Mouse (Mus musculus): ENCODE results near the gene Uxs1. TPM values are rescaled to one million over a fixed set of nuclear protein-coding genes. Genes with fewer than 3 reads are reported as not detected.

The Uxs1 gene
- polyA plus RNA-seq, 2 experiments = 31.6 to 54.3 TPM

GRCm38 (mm10) chr1:43782680-43783079 lies 44.9 kb downstream of the Uxs1 start:
- ATAC-seq (ENCODE audit: low FRiP score, low read depth) (no peak), DNase-seq (ENCODE audit: low spot score) (no peak)
- H3K4me3 ChIP-seq (replicated peaks; ENCODE audit: low read length) = no peak overlapping the region
- H3K4me1 ChIP-seq (ENCODE audit: control insufficient read depth, insufficient read depth, low read length) = no peaks in the 10 kb centered on the region
- no peak overlapping the region for H3K27ac ChIP-seq (replicated peaks; ENCODE audit: low read depth, low read length)
- H3K9ac ChIP-seq (ENCODE audit: low read depth, low read length, severe bottlenecking) = no peak overlapping the region
- no peak overlapping the region for H3K4me2 ChIP-seq (replicated peaks; ENCODE audit: low read depth, low read length, severe bottlenecking)
- 95% methylated on average over 3 of the region's 3 CpGs for WGBS
- H3K27me3 ChIP-seq (ENCODE audit: control insufficient read depth, insufficient read depth, low read length) = no peaks in the 10 kb centered on the region
- no peaks in the 10 kb centered on the region for H3K9me3 ChIP-seq (ENCODE audit: control insufficient read depth, low read length)
- TF ChIP-seq POLR2A (IDR thresholded peaks at IDR 0.05; ENCODE audit: borderline replicate concordance, extremely low read depth, insufficient read depth, insufficient read length) = no peak
- H3K36me3 ChIP-seq (ENCODE audit: control insufficient read depth, insufficient read depth, low read length) = peaks cover 8% of the 10 kb centered on the region

DNA sequence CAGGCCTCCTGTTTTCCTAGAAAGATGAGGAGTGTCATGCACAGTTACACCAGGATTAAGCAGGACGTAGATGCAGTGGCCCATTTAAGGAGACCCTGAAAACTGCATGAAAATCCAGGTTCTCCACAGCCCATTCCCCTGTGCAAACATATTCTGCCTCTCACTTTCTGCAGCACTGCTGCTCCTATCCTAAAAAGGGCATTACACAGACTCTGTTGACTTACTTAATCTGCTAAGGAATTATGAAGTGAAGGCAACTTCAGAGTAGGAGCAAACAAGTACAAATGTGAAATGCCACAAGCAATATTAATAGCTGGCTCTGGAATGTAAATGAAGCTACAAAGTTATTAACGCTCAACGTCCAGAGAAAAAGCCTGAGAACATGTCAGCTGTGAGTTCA lies 45.9 kb downstream of the Uxs1 start:
- H3K9ac ChIP-seq (ENCODE audit: low read depth, low read length, severe bottlenecking) = no peak overlapping the region
- no peak overlapping the region for H3K4me2 ChIP-seq (replicated peaks; ENCODE audit: low read depth, low read length, severe bottlenecking)
- H3K27ac ChIP-seq (replicated peaks; ENCODE audit: low read depth, low read length) = no peak overlapping the region
- H3K4me1 ChIP-seq (ENCODE audit: control insufficient read depth, insufficient read depth, low read length) = no peaks in the 10 kb centered on the region
- 70% methylated on average over 3 of the region's 3 CpGs for WGBS
- H3K4me3 ChIP-seq (replicated peaks; ENCODE audit: low read length) = no peak overlapping the region
- H3K27me3 ChIP-seq (ENCODE audit: control insufficient read depth, insufficient read depth, low read length) = no peaks in the 10 kb centered on the region
- no peak for ATAC-seq (ENCODE audit: low FRiP score, low read depth)
- no peak for TF ChIP-seq POLR2A (IDR thresholded peaks at IDR 0.05; ENCODE audit: borderline replicate concordance, extremely low read depth, insufficient read depth, insufficient read length)
- H3K9me3 ChIP-seq (ENCODE audit: control insufficient read depth, low read length) = no peaks in the 10 kb centered on the region
- peaks cover 6% of the 10 kb centered on the region for H3K36me3 ChIP-seq (ENCODE audit: control insufficient read depth, insufficient read depth, low read length)
- DNase-seq (ENCODE audit: low spot score) = no peak

DNA sequence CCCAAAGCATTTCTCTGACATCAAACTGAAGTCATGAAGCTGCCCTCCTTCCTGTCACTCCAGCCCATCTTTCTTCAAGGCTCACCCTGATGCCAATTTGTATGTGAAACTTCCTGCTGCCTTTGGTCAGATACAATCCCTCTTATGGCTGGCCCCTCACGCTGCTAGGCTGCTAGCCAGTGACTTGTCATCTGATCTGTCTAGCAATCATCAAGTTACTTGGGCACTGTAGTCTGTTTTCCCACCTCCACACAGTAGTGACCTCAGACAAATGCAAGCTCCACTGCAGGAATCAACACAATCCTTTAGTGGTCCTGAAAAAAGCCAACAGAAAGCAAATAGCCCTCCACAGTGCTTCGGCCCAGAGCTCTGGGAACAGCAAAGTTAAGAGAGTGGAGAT lies 46.4 kb downstream of the Uxs1 start:
- no peak overlapping the region for H3K4me2 ChIP-seq (replicated peaks; ENCODE audit: low read depth, low read length, severe bottlenecking)
- H3K27me3 ChIP-seq (ENCODE audit: control insufficient read depth, insufficient read depth, low read length) = no peaks in the 10 kb centered on the region
- DNase-seq (ENCODE audit: low spot score) = no peak
- no peak overlapping the region for H3K4me3 ChIP-seq (replicated peaks; ENCODE audit: low read length)
- TF ChIP-seq POLR2A (IDR thresholded peaks at IDR 0.05; ENCODE audit: borderline replicate concordance, extremely low read depth, insufficient read depth, insufficient read length) = no peak
- no peak overlapping the region for H3K27ac ChIP-seq (replicated peaks; ENCODE audit: low read depth, low read length)
- H3K4me1 ChIP-seq (ENCODE audit: control insufficient read depth, insufficient read depth, low read length) = no peaks in the 10 kb centered on the region
- peaks cover 5% of the 10 kb centered on the region for H3K36me3 ChIP-seq (ENCODE audit: control insufficient read depth, insufficient read depth, low read length)
- no peak for ATAC-seq (ENCODE audit: low FRiP score, low read depth)
- no peak overlapping the region for H3K9ac ChIP-seq (ENCODE audit: low read depth, low read length, severe bottlenecking)
- WGBS = 79% methylated on average over 2 of the region's 2 CpGs
- H3K9me3 ChIP-seq (ENCODE audit: control insufficient read depth, low read length) = no peaks in the 10 kb centered on the region

GRCm38 (mm10) chr1:43776106-43776505 lies 51.5 kb downstream of the Uxs1 start:
- Histone ChIP-seq H3K36me3 (ENCODE audit: control insufficient read depth, insufficient read depth, low read length) (peaks cover 30% of the 10 kb centered on the region), H3K27me3 (ENCODE audit: control insufficient read depth, insufficient read depth, low read length) (no peaks in the 10 kb centered on the region), H3K4me1 (ENCODE audit: control insufficient read depth, insufficient read depth, low read length) (no peaks in the 10 kb centered on the region), H3K4me3 (replicated peaks; ENCODE audit: low read length) (no peak overlapping the region), H3K9ac (ENCODE audit: low read depth, low read length, severe bottlenecking) (no peak overlapping the region), H3K27ac (replicated peaks; ENCODE audit: low read depth, low read length) (no peak overlapping the region), H3K4me2 (replicated peaks; ENCODE audit: low read depth, low read length, severe bottlenecking) (no peak overlapping the region), H3K9me3 (ENCODE audit: control insufficient read depth, low read length) (no peaks in the 10 kb centered on the region)
- WGBS = 93% methylated on average over 3 of the region's 3 CpGs
- DNase-seq (ENCODE audit: low spot score) (no peak), ATAC-seq (ENCODE audit: low FRiP score, low read depth) (no peak)
- no peak for TF ChIP-seq POLR2A (IDR thresholded peaks at IDR 0.05; ENCODE audit: borderline replicate concordance, extremely low read depth, insufficient read depth, insufficient read length)

GRCm38 (mm10) chr1:43774126-43774525 lies 53.5 kb downstream of the Uxs1 start:
- ATAC-seq (ENCODE audit: low FRiP score, low read depth) = no peak
- no peaks in the 10 kb centered on the region for H3K4me1 ChIP-seq (ENCODE audit: control insufficient read depth, insufficient read depth, low read length)
- WGBS = 95% methylated on average over 4 of the region's 4 CpGs
- no peak overlapping the region for H3K27ac ChIP-seq (replicated peaks; ENCODE audit: low read depth, low read length)
- no peak overlapping the region for H3K4me3 ChIP-seq (replicated peaks; ENCODE audit: low read length)
- H3K36me3 ChIP-seq (ENCODE audit: control insufficient read depth, insufficient read depth, low read length) = peaks cover 45% of the 10 kb centered on the region
- H3K9me3 ChIP-seq (ENCODE audit: control insufficient read depth, low read length) = no peaks in the 10 kb centered on the region
- no peak for DNase-seq (ENCODE audit: low spot score)
- no peak for TF ChIP-seq POLR2A (IDR thresholded peaks at IDR 0.05; ENCODE audit: borderline replicate concordance, extremely low read depth, insufficient read depth, insufficient read length)
- no peaks in the 10 kb centered on the region for H3K27me3 ChIP-seq (ENCODE audit: control insufficient read depth, insufficient read depth, low read length)
- H3K9ac ChIP-seq (ENCODE audit: low read depth, low read length, severe bottlenecking) = no peak overlapping the region
- H3K4me2 ChIP-seq (replicated peaks; ENCODE audit: low read depth, low read length, severe bottlenecking) = no peak overlapping the region

DNA sequence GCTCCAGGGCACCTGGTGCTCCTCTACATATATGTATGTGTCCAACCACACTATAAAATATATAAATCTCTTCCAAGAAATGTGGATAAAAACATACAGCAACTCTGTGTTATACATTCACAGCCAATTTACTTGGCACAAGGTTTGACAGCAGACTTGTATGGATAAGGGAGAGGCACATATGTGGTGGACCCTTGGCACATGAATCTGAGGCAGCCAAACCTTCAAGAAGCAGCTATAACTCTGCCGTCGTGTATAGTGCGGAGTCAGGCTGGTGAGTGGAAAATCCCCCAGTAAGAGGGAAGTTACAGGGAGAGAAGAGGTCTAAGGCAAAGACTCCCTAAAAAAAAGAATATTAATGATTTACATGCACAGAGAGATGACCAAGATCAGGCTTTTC lies 54.9 kb downstream of the Uxs1 start:
- TF ChIP-seq POLR2A (IDR thresholded peaks at IDR 0.05; ENCODE audit: borderline replicate concordance, extremely low read depth, insufficient read depth, insufficient read length) = no peak
- Histone ChIP-seq H3K9me3 (ENCODE audit: control insufficient read depth, low read length) (no peaks in the 10 kb centered on the region), H3K36me3 (ENCODE audit: control insufficient read depth, insufficient read depth, low read length) (peaks cover 43% of the 10 kb centered on the region), H3K4me3 (replicated peaks; ENCODE audit: low read length) (no peak overlapping the region), H3K4me1 (ENCODE audit: control insufficient read depth, insufficient read depth, low read length) (no peaks in the 10 kb centered on the region), H3K9ac (ENCODE audit: low read depth, low read length, severe bottlenecking) (no peak overlapping the region), H3K4me2 (replicated peaks; ENCODE audit: low read depth, low read length, severe bottlenecking) (no peak overlapping the region), H3K27me3 (ENCODE audit: control insufficient read depth, insufficient read depth, low read length) (no peaks in the 10 kb centered on the region), H3K27ac (replicated peaks; ENCODE audit: low read depth, low read length) (no peak overlapping the region)
- ATAC-seq (ENCODE audit: low FRiP score, low read depth) (no peak), DNase-seq (ENCODE audit: low spot score) (no peak)
- WGBS = 89% methylated on average over 3 of the region's 3 CpGs
